Mouse (Mus musculus) neutrophil, adult 65 days (primary cell): ENCODE results near the gene St7l. TPM values are rescaled to one million over a fixed set of nuclear protein-coding genes. Genes with fewer than 3 reads are reported as not detected.

ENCODE experiments used
- total RNA-seq: library from RNA; stranded (reverse); gene quantifications from 2 replicates; pipeline ENCODE4 v1.2.4, GENCODE M21; 2023

St7l gene
- total RNA-seq = 25.8 and 32.1 TPM in 2 replicates

DNA sequence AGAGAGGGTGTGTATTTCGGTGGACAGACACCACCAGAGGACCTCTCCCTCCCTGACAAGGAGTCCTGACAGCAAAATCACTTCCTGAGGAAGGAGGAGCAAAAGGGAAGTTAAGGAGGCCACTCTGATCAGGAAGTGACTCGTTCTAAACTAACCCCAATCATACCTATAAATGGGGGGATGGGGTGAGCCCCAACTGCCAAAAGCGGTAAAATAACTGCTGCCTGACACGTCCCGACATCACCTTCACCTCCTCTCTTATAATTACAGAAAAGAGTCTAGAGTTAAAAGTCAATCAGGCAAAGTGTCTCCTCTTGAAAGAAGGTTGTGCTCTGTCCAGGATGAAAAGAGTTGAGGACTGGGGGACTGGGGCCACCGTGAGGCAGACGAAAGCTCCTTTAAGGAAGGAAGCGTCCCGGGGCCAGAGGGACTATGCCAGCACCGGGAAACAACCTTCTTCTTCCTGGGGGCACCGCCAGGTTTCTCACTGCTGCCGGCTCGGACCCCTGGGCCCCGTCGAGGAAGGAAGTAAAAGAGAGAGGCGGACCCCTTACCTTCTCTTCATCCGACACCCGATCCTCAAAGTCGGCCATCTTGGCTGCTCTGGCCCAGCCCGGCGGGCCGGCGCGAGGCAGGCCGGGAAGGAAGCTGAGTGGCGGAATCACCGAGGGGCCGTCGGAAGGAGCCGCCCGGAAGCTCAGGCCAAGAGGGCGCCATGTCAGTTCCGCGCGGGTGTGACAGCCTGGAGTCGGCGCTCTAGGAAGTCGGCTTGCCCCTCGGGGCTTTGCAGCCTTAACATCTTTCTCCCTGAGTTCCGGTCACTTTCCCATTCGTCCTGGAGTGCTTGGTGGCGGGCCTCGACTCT lies at the start of gene St7l, which contains the start of gene Capza1:
Gene St7l, plus strand, starts transcription at position 220 of the 865 bp plus-strand sequence.
Gene Capza1, minus strand, starts transcription at position 720 of the 865 bp plus-strand sequence.

DNA sequence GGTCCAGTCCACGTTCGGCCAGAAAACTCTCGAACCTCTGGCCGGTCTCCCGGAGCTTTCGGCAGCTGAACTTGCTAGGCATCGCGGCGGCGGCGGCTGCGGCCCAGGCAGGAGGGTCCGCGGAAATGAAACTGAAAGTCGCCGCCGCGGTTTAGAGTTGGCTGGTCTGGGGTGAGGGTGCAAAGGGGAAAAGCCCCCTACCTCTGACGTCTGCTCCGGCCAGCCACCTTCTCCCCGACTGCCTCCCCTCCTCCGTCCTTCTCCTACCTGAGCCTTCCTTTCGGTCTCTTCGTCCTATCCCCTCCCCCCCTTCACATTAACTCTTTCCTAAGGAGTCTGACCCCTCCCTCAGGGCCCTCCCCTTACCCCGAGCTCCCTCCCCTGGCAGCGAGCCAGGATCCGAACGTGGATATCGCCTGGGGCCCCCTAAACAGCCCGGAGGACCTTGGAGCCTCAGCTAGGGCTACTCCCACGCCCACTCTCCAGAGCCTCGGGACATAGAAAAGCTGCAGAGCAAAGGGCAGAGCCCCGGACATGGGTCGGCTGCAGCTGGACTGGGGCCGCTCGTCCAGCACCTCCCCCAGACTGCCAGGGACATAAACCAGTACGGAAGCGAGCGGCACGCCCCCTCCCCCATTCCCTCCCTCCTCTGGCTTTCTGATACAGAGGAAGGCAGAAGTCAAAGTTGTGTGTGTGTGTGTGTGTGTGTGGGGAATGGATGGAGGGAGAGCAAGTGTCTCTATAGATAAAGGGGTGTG lies 45.6 kb upstream of the St7l start, which contains the start of gene Mov10:
Gene Mov10, minus strand, starts transcription at position 573 of the 758 bp plus-strand sequence.

GRCm38 (mm10) chr3:104961066-104962059 lies 97.6 kb downstream of the St7l start, which contains the start of gene Wnt2b:
TSS of gene Wnt2b (minus strand) at chr3:104961921.

Other genes with a start within 250 kb of the St7l start
- gene Slc16a1, start 225.3 kb upstream of the St7l start, total RNA-seq = 6.6 and 7.1 TPM in 2 replicates
- gene Ppm1j, start 82.9 kb upstream of the St7l start, total RNA-seq = not detected in 2 replicates
- gene Fam19a3, start 82.2 kb upstream of the St7l start, total RNA-seq = not detected in 2 replicates
- gene Rhoc, start 75.6 kb upstream of the St7l start, total RNA-seq = 28.4 and 34.2 TPM in 2 replicates
- 74.1 and 79.5 TPM in 2 replicates for gene Mov10, start 45.4 kb upstream of the St7l start, total RNA-seq
- gene Capza1, start 500 bp downstream of the St7l start, total RNA-seq = 293 and 362 TPM in 2 replicates
- gene Wnt2b, start 97.9 kb downstream of the St7l start, total RNA-seq = not detected in 2 replicates
- gene Cttnbp2nl, start 189.1 kb downstream of the St7l start, total RNA-seq = 0.36 and 0.82 TPM in 2 replicates
- gene 4930564D02Rik, start 202.8 kb downstream of the St7l start, total RNA-seq = not detected in 2 replicates